Mouse (Mus musculus) brown adipose tissue, adult 24 weeks (tissue): ENCODE measurements around the gene Slc5a10. TPM values are rescaled to one million over a fixed set of nuclear protein-coding genes. Genes with fewer than 3 reads are reported as not detected.
"Not testable (repeated sequence)": the region's sequence is repeated elsewhere in the genome, so short reads cannot be mapped to it uniquely, and the experiment has no call there.

Experiments
- H3K27ac ChIP-seq: fragments of 200-500 bp; replicated peaks from 2 replicates; pipeline ENCODE4 v1.5.1; 2012; ENCODE audit warnings: low read depth, mild to moderate bottlenecking, low read length
- H3K4me1 ChIP-seq: fragments of 200-500 bp; 2 replicates; pipeline ENCODE4 v1.6.1; 2012; ENCODE audit warnings: low read length, mixed read lengths; ENCODE audit not compliant: control insufficient read depth, insufficient read depth, insufficient read length
- H3K4me3 ChIP-seq: fragments of 200-500 bp; 2 replicates; pipeline ENCODE4 v1.5.1; 2012; ENCODE audit warnings: low read depth, mild to moderate bottlenecking, low read length, moderate library complexity; ENCODE audit not compliant: insufficient read depth
- polyA plus RNA-seq: library from polyadenylated mRNA; stranded (reverse); fragments of >200 nt; gene quantifications from 2 replicates; pipeline ENCODE4 v1.2.4, GENCODE M21; 2012; ENCODE audit not compliant: missing spikeins, insufficient read depth, insufficient read length

Slc5a10 gene
- polyA plus RNA-seq, 1 experiment, result not detected

GRCm38 (mm10) chr11:61650470-61651265 lies 70.0 kb downstream of the Slc5a10 start:
- peaks cover 24% of the 10 kb centered on the region for H3K4me1 ChIP-seq
- H3K4me3 ChIP-seq, result no peak overlapping the region

GRCm38 (mm10) chr11:61649626-61650025 lies 71.0 kb downstream of the Slc5a10 start:
- Histone ChIP-seq H3K4me3 (no peak overlapping the region), H3K4me1 (peaks cover 28% of the 10 kb centered on the region), H3K27ac (no peak overlapping the region)

More at GRCm38 (mm10) chr11:61650470-61651265, 70.0 kb downstream of the Slc5a10 start:
- H3K27ac ChIP-seq, result no peak overlapping the region

GRCm38 (mm10) chr11:61649163-61649580 lies 71.5 kb downstream of the Slc5a10 start:
- Histone ChIP-seq H3K27ac (no peak overlapping the region), H3K4me1 (peaks cover 31% of the 10 kb centered on the region), H3K4me3 (no peak overlapping the region)

GRCm38 (mm10) chr11:61648749-61649115 lies 71.9 kb downstream of the Slc5a10 start:
- peaks cover 31% of the 10 kb centered on the region for H3K4me1 ChIP-seq
- H3K27ac ChIP-seq, result no peak overlapping the region
- no peak overlapping the region for H3K4me3 ChIP-seq

GRCm38 (mm10) chr11:61647956-61648748 lies 72.5 kb downstream of the Slc5a10 start:
- H3K27ac ChIP-seq, result peak overlapping the region; percentile 31; the same call in 1 of the 2 replicates
- H3K4me1 ChIP-seq, result peaks cover 34% of the 10 kb centered on the region

DNA sequence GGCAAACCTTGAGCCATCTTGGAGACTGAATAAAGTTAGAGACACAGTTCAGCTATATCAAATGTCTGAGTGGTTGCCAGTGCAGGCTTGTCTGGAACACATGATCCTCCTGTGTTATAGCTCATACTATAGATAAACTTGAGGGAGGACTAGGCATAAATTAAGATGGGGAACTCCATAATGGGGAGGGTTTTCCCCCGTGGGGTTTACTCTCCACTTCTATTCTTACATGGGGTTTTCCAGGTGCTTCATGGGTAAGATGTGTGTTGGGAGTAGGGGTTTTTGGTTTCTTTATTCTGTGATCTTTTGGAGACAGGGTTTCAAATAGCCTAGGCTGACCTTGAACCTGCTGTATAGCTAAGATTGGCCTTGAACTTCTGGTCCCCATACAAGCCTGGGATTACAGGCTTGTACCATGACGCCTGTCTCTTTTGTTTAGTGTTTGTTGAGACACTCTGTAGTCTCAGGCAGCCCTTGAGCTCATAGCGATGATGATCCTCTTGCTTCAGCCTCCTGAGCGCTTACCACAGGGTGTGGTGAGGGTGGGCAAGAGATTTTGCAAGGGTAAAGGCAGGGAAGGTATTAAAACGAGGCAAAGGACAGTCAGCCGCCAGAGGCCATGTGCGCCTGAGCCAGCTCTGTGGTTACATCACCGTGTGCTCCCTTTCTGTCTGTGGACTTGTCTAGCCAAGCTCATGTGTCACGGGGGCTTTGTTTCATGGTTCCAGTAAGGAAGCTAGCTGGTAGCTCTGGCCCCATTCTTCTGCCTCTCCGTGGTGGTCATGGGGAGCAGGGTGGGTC lies 73.3 kb downstream of the Slc5a10 start:
- no peak overlapping the region for H3K4me3 ChIP-seq
- peaks cover 39% of the 10 kb centered on the region for H3K4me1 ChIP-seq
- H3K27ac ChIP-seq, result no peak overlapping the region

More at GRCm38 (mm10) chr11:61647956-61648748, 72.5 kb downstream of the Slc5a10 start:
- H3K4me3 ChIP-seq, result no peak overlapping the region

DNA sequence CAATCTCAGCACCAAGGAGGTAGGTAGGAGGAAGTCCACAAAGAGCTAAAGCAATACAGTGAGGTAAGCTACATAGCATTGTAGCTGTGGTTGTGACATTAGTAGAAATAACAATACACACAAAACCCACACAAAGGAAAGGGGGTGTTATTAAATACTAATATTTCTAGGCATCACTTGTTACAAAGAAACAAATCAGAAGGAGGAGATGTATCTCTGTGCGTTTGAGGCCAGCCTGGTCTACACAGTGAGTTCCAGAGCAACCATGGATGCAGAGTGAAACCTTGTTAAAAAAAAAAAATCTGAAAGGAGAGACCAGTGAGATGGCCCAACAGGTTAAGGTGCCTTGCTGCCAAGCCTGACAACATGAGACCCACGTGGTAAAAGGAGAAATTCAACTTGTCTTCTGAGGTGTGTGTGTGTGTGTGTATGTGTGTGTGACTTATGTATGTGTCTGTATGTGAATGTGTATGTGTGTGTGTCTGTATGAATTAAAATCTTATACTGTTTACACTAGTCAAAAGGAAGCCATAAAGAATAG lies 74.1 kb downstream of the Slc5a10 start:
- Histone ChIP-seq H3K27ac (no peak overlapping the region), H3K4me3 (no peak overlapping the region), H3K4me1 (peaks cover 41% of the 10 kb centered on the region)

- H3K27ac ChIP-seq, result peak overlapping the region; percentile 74
- peaks cover 41% of the 10 kb centered on the region for H3K4me1 ChIP-seq
- no peak overlapping the region for H3K4me3 ChIP-seq
Measured at GRCm38 (mm10) chr11:61645357-61645857, 75.2 kb downstream of the Slc5a10 start.

GRCm38 (mm10) chr11:61644576-61645326 lies 75.9 kb downstream of the Slc5a10 start:
- Histone ChIP-seq H3K27ac (peak overlapping the region; percentile 74), H3K4me3 (no peak overlapping the region), H3K4me1 (peaks cover 41% of the 10 kb centered on the region)

DNA sequence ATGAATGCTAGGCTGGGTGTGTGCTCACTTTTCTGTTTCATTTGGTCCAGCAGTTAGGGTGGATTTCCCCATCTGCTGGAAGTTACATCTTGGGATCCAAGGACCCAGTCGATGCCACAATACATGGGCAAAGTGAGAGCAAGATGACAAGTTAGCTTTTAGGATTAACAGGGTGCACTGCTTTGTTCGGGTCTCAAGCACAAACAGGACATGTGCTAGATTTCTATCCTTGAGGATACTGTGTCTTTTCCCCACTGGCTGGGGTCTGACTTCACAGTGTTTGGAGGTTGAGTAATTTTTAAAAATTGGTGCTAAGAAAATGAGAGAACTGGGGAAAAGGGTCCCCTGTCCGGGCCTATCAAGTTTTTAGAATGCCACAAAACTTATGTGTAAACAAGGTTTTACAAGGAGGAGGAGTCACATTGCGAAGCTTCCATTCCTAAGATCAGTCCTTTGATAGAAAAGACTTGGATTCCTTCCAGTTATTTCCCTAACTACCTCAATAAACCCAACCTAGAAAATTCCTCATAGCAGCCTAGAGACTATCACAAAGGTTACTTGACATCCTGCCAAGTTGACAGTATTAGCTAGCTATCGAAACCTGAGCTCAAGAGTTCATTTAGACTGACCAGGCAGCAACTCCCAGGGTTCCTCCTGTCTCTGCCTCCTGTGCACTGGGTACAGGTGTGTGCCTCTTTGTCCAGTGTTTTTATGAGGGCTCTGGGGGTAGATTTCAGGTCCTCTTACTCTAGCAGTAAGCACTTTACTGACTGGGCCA lies 77.3 kb downstream of the Slc5a10 start:
- H3K27ac ChIP-seq, result peak overlapping the region; percentile 28
- peaks cover 37% of the 10 kb centered on the region for H3K4me1 ChIP-seq

DNA sequence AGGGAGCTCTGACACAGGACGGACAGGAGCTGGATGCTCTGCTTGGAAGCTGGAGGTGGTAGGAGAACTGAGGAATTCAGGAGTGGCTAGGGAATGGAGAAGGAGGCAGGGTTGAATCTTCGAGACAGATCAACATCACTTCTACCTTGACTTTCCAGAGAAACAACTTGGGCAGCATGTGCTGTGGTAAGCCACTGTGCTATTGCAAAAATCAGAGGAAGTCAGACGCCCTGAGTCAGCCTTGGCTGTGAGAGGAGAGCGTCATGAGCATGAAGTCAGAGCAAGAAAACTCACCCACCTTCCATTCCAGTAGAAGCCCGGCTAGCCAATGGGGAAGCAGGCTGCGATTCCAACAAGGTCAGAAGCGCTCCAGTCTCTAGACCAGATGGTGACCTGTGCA lies 78.5 kb downstream of the Slc5a10 start:
- no peak overlapping the region for H3K27ac ChIP-seq
- H3K4me3 ChIP-seq, result no peak overlapping the region
- H3K4me1 ChIP-seq, result peaks cover 26% of the 10 kb centered on the region

More for the DNA sequence above, 77.3 kb downstream of the Slc5a10 start:
- H3K4me3 ChIP-seq, result no peak overlapping the region

GRCm38 (mm10) chr11:61640585-61640984 lies 80.0 kb downstream of the Slc5a10 start:
- not testable (repeated sequence) for H3K27ac ChIP-seq, H3K4me3 ChIP-seq
- H3K4me1 ChIP-seq, result peaks cover 25% of the 10 kb centered on the region

GRCm38 (mm10) chr11:61639601-61640177 lies 80.9 kb downstream of the Slc5a10 start:
- Histone ChIP-seq H3K27ac (no peak overlapping the region), H3K4me1 (peaks cover 20% of the 10 kb centered on the region), H3K4me3 (no peak overlapping the region)
